Mouse (Mus musculus) lung, embryonic 15.5 days (tissue): ENCODE measurements at regions not wholly inside any gene's neighbourhood (a gene's known extent, or its start where the extent isn't known, plus 50 kb on each side); places are given as distances from the start of the nearest gene placed in this dataset.
A peak's percentile ranks its signal among the peaks of the same experiment; 100 is the strongest.
"Not testable (repeated sequence)": the region's sequence is repeated elsewhere in the genome, so short reads cannot be mapped to it uniquely, and the experiment has no call there.

Experiments
- ATAC-seq: fragments of 200-750 bp; cut with Nextera tagmentation; 2 replicates; pipeline ENCODE4 v1.8.0; 2017; ENCODE audit warnings: moderate number of reproducible peaks, borderline replicate concordance; ENCODE audit not compliant: low FRiP score, low TSS enrichment; ENCODE audit errors: extremely low read depth
- H3K27ac ChIP-seq: fragments of 300-500 bp; sonication (generic); 2 replicates; pipeline ENCODE4 v1.5.1; 2015; ENCODE audit warnings: moderate library complexity, mild to moderate bottlenecking, inconsistent platforms
- H3K27me3 ChIP-seq: fragments of 300-500 bp; sonication (generic); 2 replicates; pipeline ENCODE4 v1.6.1; 2015; ENCODE audit warnings: inconsistent platforms
- H3K36me3 ChIP-seq: fragments of 300-500 bp; sonication (generic); 2 replicates; pipeline ENCODE4 v1.6.1; 2015; ENCODE audit warnings: inconsistent platforms
- H3K4me1 ChIP-seq: fragments of 300-500 bp; sonication (generic); 2 replicates; pipeline ENCODE4 v1.6.1; 2015; ENCODE audit warnings: inconsistent platforms
- H3K4me2 ChIP-seq: fragments of 300-500 bp; sonication (generic); 2 replicates; pipeline ENCODE4 v1.6.1; 2015; ENCODE audit warnings: inconsistent platforms, mild to moderate bottlenecking, moderate library complexity
- H3K4me3 ChIP-seq: fragments of 300-500 bp; sonication (generic); 2 replicates; pipeline ENCODE4 v1.5.1; 2015; ENCODE audit warnings: mild to moderate bottlenecking, inconsistent platforms
- H3K9ac ChIP-seq: fragments of 300-500 bp; sonication (generic); 2 replicates; pipeline ENCODE4 v1.6.1; 2015; ENCODE audit warnings: inconsistent platforms
- H3K9me3 ChIP-seq: fragments of 300-500 bp; sonication (generic); 2 replicates; pipeline ENCODE4 v1.6.1; 2016; ENCODE audit warnings: inconsistent platforms
- WGBS: fragments of 180-500 bp; shearing (Covaris S2); methylation state at CpG from one replicate; pipeline ENCODE4 v1.1.7; 2015; 5-methylcytosine and 5-hydroxymethylcytosine counted together

- WGBS, result 37% methylated on average over 19 of the region's 19 CpGs
- H3K36me3 ChIP-seq, result no peaks in the 10 kb centered on the region
- H3K27me3 ChIP-seq, result no peaks in the 10 kb centered on the region
- no peak for ATAC-seq
- no peaks in the 10 kb centered on the region for H3K9me3 ChIP-seq
- H3K4me3 ChIP-seq, result no peak overlapping the region
- no peak overlapping the region for H3K9ac ChIP-seq
- peak overlapping the region; percentile 0; the same call in 1 of the 2 replicates for H3K4me2 ChIP-seq
- H3K27ac ChIP-seq, result no peak overlapping the region
- no peaks in the 10 kb centered on the region for H3K4me1 ChIP-seq
These were observed 93.5 kb upstream of the Top1 start for GRCm38 (mm10) chr2:160552121-160552669.

DNA sequence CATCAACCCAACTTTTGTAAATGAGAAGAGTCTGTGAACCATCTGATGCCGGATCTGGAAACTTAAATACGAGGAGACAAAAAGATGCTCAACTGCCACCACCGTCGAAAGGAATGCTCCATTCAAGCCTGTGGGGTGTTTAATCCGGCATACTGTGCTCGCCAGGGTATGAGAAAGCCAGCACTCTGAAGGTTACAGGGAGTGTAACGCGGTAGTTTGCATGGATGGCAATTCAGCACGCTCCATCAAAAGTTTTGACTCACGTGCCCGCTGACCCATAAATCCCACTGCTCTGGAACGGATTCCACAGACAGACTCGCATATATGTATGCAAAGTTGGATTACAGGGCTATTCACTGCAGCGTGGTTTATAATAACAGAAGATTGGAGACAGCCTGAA lies 84.0 kb upstream of the Top1 start:
- Histone ChIP-seq H3K27ac (no peak overlapping the region), H3K27me3 (no peaks in the 10 kb centered on the region), H3K4me3 (no peak overlapping the region), H3K9me3 (no peaks in the 10 kb centered on the region), H3K4me2 (no peak overlapping the region), H3K36me3 (no peaks in the 10 kb centered on the region), H3K9ac (no peak overlapping the region), H3K4me1 (no peaks in the 10 kb centered on the region)
- WGBS, result 76% methylated on average over 14 of the region's 14 CpGs
- ATAC-seq, result no peak

DNA sequence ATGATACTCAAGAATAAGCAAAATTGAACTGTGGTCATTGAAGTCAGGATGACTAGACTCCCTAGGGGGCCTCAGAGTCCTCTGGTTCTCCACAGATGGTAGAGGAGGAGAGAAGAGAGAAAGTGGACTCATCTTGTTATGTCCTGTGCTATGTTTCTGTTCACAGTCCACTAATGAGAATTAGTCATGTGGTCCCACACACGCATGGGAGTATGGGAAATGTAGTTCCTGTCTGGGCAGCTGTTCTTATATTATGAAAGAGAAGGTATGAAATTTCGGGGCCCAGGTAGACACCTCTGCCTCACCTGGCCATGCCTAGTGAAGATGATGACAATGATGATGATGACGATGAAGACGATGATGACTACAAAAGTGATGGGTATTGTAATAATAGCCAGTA lies 77.9 kb upstream of the Top1 start:
- no peak for ATAC-seq
- H3K27ac ChIP-seq, result no peak overlapping the region
- H3K36me3 ChIP-seq, result no peaks in the 10 kb centered on the region
- no peak overlapping the region for H3K4me3 ChIP-seq
- H3K9me3 ChIP-seq, result no peaks in the 10 kb centered on the region
- H3K4me1 ChIP-seq, result no peaks in the 10 kb centered on the region
- no peaks in the 10 kb centered on the region for H3K27me3 ChIP-seq
- H3K4me2 ChIP-seq, result no peak overlapping the region
- H3K9ac ChIP-seq, result no peak overlapping the region
- 88% methylated on average over 4 of the region's 4 CpGs for WGBS

GRCm38 (mm10) chr2:160569496-160569895 lies 76.2 kb upstream of the Top1 start:
- Histone ChIP-seq H3K9ac (no peak overlapping the region), H3K36me3 (no peaks in the 10 kb centered on the region), H3K27me3 (no peaks in the 10 kb centered on the region), H3K27ac (no peak overlapping the region), H3K9me3 (no peaks in the 10 kb centered on the region), H3K4me3 (no peak overlapping the region), H3K4me2 (no peak overlapping the region), H3K4me1 (no peaks in the 10 kb centered on the region)
- WGBS, result 81% methylated on average over 5 of the region's 5 CpGs
- no peak for ATAC-seq

DNA sequence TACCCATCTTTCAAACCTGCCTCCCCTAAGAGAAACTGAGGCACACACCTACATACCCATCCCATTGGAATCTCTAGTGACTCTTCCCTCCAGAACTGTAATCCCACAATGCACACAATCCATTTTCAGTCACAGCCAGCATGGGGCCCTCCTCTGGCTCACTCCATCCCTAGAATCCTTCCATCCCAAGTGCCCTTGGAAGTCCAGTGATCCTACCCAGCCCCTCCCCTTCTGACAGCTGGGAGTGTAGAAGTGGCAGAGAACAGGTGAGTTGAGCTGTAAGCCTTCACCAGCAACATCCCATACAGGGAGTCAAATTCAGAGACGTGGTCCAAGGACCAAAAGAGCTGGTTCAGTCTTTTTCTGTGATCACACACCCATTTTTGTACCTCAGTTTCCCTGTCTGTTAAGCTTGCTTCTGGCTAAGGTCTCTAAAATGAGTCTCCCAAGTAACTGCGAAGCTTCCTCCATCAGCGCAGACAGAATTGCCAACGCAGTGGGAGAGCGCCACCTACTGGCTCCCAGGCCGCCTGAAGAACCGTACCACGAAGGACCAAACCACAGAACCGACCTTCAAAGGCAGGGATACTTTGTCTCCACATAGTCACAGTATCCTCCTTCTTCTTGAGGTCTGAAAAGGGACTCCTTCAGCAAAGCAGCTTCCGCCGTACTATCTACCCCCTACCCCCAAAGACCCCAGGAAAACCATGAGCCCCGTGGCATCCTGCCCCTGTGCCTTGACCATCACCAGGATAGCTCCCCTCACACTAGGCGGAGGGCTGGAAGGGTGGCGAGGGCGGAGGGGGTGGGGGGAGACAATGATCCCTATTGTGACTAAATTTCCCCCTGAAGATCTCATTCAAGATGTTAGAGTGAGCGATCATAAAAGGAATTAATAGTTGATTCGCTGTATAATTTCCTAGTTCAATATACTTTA lies 67.0 kb upstream of the Top1 start:
- 11% methylated on average over 17 of the region's 17 CpGs for WGBS
- no peaks in the 10 kb centered on the region for H3K9me3 ChIP-seq
- H3K4me2 ChIP-seq, result no peak overlapping the region
- peaks cover 35% of the 10 kb centered on the region for H3K27me3 ChIP-seq
- no peaks in the 10 kb centered on the region for H3K4me1 ChIP-seq
- H3K36me3 ChIP-seq, result no peaks in the 10 kb centered on the region
- ATAC-seq, result peak; percentile 27; the same call in 1 of the 2 replicates
- no peak overlapping the region for H3K4me3 ChIP-seq
- no peak overlapping the region for H3K27ac ChIP-seq
- no peak overlapping the region for H3K9ac ChIP-seq

DNA sequence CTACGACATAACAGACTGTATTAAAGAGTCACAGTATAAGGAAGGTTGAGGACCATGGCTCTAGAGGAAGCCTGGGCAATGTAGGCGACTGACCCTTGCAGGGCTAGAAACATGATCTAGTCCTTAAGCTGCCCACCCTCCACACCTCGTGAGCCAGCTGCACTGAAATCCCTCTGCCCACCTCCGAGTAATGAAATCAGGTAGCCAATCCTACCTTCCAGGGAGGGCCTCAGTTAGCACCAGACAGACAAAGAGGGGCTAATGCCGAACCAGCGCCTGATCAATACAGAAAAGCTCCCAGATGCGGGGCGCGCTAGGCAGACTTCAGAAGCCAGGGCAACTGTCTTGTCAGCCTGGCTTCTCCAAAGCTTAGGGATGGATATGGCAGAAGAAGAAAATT lies 65.4 kb upstream of the Top1 start:
- Histone ChIP-seq H3K4me3 (no peak overlapping the region), H3K27ac (no peak overlapping the region), H3K4me2 (no peak overlapping the region), H3K27me3 (peaks cover 35% of the 10 kb centered on the region), H3K4me1 (no peaks in the 10 kb centered on the region), H3K9ac (no peak overlapping the region), H3K9me3 (no peaks in the 10 kb centered on the region), H3K36me3 (no peaks in the 10 kb centered on the region)
- no peak for ATAC-seq
- WGBS, result 34% methylated on average over 9 of the region's 9 CpGs

- peaks cover 36% of the 10 kb centered on the region for H3K27me3 ChIP-seq
- no peak for ATAC-seq
- no peak overlapping the region for H3K9ac ChIP-seq
- no peaks in the 10 kb centered on the region for H3K9me3 ChIP-seq
- no peaks in the 10 kb centered on the region for H3K36me3 ChIP-seq
- H3K27ac ChIP-seq, result no peak overlapping the region
- H3K4me3 ChIP-seq, result no peak overlapping the region
- no peak overlapping the region for H3K4me2 ChIP-seq
- 7% methylated on average over 9 of the region's 9 CpGs for WGBS
- no peaks in the 10 kb centered on the region for H3K4me1 ChIP-seq
These were observed 64.7 kb upstream of the Top1 start for GRCm38 (mm10) chr2:160581029-160581428.

DNA sequence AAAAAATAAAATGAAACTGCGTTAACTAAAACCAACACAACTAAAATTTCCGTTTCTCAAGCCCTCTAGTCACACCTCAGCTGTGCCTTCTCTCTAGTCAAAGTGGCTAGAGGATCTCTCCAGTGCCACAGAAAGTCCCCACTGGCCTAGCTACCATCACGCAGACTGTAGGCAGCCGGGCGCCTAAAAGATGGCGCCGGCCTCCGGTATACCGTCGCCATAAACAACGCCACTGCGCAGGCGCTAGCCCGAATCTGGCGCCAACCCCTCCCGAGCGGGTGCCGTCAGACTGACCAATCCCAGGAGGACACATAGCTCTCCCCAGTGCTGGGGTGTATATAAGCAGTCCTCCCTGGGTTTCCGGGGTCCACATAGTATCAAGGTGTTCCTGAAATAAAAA lies 62.7 kb upstream of the Top1 start:
- 96% methylated on average over 19 of the region's 19 CpGs for WGBS
- not testable (repeated sequence) for H3K4me2 ChIP-seq, H3K27ac ChIP-seq, H3K4me3 ChIP-seq, H3K9ac ChIP-seq, H3K36me3 ChIP-seq, H3K4me1 ChIP-seq, ATAC-seq, H3K9me3 ChIP-seq
- H3K27me3 ChIP-seq, result peaks cover 39% of the 10 kb centered on the region

GRCm38 (mm10) chr2:160583506-160583905 lies 62.2 kb upstream of the Top1 start:
- Histone ChIP-seq H3K27ac (no peak overlapping the region), H3K27me3 (peaks cover 34% of the 10 kb centered on the region), H3K36me3 (no peaks in the 10 kb centered on the region), H3K4me3 (no peak overlapping the region), H3K4me1 (no peaks in the 10 kb centered on the region), H3K9me3 (no peaks in the 10 kb centered on the region), H3K9ac (no peak overlapping the region), H3K4me2 (no peak overlapping the region)
- no peak for ATAC-seq
- 67% methylated on average over 6 of the region's 6 CpGs for WGBS

DNA sequence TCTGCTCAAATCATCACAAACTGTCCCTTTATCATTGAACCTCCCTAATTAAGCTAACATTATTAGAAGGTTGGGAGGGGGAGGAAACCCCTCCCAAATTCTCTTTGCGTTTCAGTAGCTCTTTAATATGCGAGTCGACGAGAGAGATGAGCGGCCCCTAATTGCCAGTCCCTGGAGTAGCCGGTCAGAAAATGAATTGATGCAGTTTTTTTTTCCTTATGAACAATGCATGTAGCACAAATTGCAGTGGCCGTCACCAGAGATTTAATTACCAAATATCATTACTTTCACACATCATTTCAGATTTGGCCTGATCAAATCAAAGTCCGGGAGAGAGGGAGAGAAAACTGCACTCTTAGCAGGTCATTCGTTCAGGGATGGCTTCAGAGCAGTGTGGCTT lies 61.1 kb upstream of the Top1 start:
- H3K9ac ChIP-seq, result no peak overlapping the region
- H3K36me3 ChIP-seq, result no peaks in the 10 kb centered on the region
- no peak overlapping the region for H3K4me2 ChIP-seq
- H3K4me1 ChIP-seq, result 0 out of 2 replicates have a peak, but pooled peaks cover under 1% of the 10 kb centered on the region
- H3K4me3 ChIP-seq, result no peak overlapping the region
- peaks cover 26% of the 10 kb centered on the region for H3K27me3 ChIP-seq
- H3K9me3 ChIP-seq, result no peaks in the 10 kb centered on the region
- 50% methylated on average over 9 of the region's 9 CpGs for WGBS
- H3K27ac ChIP-seq, result no peak overlapping the region
- ATAC-seq, result no peak

DNA sequence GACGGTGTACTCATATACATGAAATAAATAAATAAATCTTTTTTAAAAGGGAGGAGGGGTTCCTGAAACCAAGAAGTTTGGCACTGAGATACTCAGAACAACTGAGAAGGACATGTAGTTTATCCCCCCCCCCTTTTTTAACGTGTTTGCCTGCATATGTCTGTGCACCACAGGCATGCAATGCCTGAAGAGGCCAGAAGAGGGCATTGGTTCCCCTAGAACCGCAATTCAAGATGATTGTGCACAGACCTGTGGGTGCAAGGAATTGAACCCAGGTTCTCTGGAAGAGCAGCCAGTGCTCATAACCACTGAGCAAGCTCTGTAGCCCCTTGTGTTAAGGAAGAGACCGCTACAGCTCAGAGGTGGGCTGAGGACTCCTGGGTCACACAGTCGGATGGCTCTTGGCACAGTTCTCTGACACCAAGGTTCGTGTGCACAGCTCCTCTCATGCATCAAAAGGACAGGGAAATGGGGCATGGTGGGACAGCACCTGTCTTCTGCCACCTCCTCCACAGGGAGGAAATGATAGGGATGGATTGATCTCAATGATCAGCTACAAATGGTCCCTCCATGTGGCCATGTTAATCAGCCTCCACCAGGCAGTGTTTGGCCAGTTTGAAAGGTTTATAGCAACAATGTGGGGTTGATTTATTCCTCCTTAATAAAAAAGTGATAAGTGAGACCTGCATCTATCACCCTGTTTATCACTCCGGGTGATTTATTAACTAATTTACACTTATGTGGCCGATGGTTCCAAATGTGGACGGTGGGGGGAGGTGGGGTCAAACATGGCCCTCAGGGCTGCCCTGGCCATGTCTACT lies 58.5 kb upstream of the Top1 start:
- H3K4me3 ChIP-seq, result no peak overlapping the region
- no peaks in the 10 kb centered on the region for H3K9me3 ChIP-seq
- 63% methylated on average over 9 of the region's 9 CpGs for WGBS
- H3K4me1 ChIP-seq, result peaks cover 15% of the 10 kb centered on the region; the same call in 1 of the 2 replicates
- no peak overlapping the region for H3K9ac ChIP-seq
- peaks cover 3% of the 10 kb centered on the region; the same call in 1 of the 2 replicates for H3K27me3 ChIP-seq
- H3K27ac ChIP-seq, result no peak overlapping the region
- no peak for ATAC-seq
- H3K4me2 ChIP-seq, result no peak overlapping the region
- no peaks in the 10 kb centered on the region for H3K36me3 ChIP-seq

- H3K27ac ChIP-seq, result no peak overlapping the region
- H3K4me2 ChIP-seq, result no peak overlapping the region
- WGBS, result 89% methylated on average over 9 of the region's 9 CpGs
- no peak overlapping the region for H3K4me3 ChIP-seq
- H3K9me3 ChIP-seq, result no peaks in the 10 kb centered on the region
- no peak overlapping the region for H3K9ac ChIP-seq
- no peaks in the 10 kb centered on the region for H3K36me3 ChIP-seq
- peaks cover 15% of the 10 kb centered on the region; the same call in 1 of the 2 replicates for H3K4me1 ChIP-seq
- H3K27me3 ChIP-seq, result peaks cover 3% of the 10 kb centered on the region; the same call in 1 of the 2 replicates
- no peak for ATAC-seq
These were observed 57.3 kb upstream of the Top1 start for GRCm38 (mm10) chr2:160588401-160588800.
